Mouse (Mus musculus): ENCODE data around the gene Fndc8.

DNA sequence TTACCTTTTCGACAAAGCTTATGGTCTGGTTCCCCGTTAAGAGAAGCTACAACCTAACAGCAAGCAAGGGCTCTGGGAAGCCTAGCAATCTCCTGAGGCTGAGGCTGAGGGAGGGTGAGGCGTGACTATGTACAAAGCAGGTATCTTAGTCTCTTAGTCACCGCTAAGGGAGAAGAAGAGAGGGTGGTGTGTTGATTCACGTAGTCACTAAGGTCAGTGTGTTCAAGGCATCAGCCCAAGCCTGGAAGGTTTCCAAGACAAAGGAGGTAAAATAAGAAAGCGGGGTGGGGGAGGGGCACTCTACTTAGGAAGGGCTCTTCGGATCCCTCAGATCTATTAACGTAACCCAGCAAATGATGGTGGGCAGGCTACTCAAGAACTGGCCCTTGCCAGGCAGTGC, 30.4 kb upstream of the Fndc8 start:
- TF ChIP-seq POLR2A (IDR thresholded peaks at IDR 0.05; ENCODE audit: insufficient read length, low read depth) = no peak
- TF ChIP-seq MAX (IDR thresholded peaks at IDR 0.05; ENCODE audit: low read depth) = no peak
- no peak for TF ChIP-seq MYOG (IDR thresholded peaks at IDR 0.05; ENCODE audit: control insufficient read depth in 1 of 3, insufficient read depth in 1 of 3, insufficient read length in 2 of 3, low read depth in 2 of 3)
- no peak for TF ChIP-seq E2F4 (IDR thresholded peaks at IDR 0.05; ENCODE audit: insufficient read depth)
